Mouse (Mus musculus) heart, postnatal 0 days (tissue): ENCODE data around the gene Lrrn4.

ENCODE experiments used
- CTCF ChIP-seq: IDR thresholded peaks from 2 replicates; pipeline ENCODE4 v1.5.1; 2016; ENCODE audit warnings: antibody characterized with exemption, control low read depth, low read depth
- EP300 ChIP-seq: IDR thresholded peaks from 2 replicates; pipeline ENCODE4 v1.6.1; 2016; ENCODE audit warnings: antibody characterized with exemption, low read depth

DNA sequence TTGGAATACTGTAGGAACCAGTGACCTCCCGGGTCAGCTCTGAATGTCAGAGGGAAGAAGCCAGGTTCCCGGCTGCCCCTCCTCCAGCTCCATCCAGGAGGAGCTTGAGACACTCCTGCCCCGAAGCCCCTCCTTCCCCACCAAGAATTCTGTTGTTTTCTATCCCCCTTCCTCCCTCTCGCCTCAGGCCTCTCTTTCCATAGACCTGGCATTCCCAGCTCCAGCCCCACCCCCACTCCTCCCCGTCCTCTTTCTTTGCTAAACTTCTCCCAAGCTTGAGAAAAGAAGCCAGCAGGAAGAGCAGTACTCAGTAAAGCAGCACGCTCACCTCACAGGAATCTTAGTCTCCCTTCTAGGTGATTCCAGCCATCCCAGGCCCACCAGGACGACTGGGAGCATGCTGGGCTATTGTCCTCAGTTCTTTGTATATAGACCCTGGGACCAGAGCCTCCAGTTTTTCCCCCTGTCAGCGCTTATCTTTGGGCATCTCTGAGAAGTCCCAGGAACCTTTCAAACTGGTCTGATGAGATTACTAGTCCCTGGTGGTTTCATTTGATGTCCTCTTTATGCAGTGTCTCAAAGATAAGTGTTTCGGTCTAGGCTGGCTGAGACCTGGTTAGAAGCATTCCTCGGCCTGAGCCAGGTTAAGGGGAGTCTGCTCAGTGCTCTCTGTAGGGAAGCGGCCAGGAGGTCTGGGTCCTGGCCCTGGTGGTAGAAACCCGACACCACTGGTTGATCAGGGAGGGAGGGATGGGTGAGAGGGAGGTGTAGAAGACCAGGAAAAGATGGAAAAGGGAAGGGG, at the start of gene Lrrn4:
- no peak for TF ChIP-seq CTCF
- TF ChIP-seq EP300: no peak
